ENCODE assay signal across 8 mouse cellular contexts in the genomic region with DNA sequence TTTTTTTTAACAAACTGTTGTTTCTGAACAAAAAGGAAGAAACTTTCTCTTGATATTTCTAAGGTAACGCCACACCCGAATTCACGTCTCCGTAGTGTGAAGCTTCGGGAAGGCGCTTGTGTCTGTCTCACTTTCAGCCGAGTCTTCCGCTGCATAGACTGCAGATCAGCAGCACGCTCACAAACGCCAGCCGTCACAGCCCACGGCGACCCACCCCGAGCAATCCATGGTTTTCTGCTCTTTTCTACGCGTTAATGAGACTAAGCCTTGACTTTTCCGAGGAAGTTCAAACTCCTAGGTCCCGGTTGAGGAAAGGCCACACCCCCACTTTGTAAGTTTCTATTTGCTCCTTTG. TPM values are rescaled to one million over a fixed set of nuclear protein-coding genes. Genes with fewer than 3 reads are reported as not detected.
DNase-seq lines count a peak whose midpoint lies in the region; ATAC-seq and TF ChIP-seq lines count a peak whose summit lies in the region.

No protein-coding gene starts in this region.

- H3K9ac ChIP-seq in heart, embryonic 12.5 days: peak overlapping the region; percentile 76
- peak overlapping the region; percentile 69 for H3K9ac ChIP-seq in ES-Bruce4 (ENCODE audit: low read depth, poor library complexity, severe bottlenecking)
- H3K9ac ChIP-seq in forebrain, postnatal 0 days: no peak overlapping the region

- TF ChIP-seq CTCF in ES-Bruce4 (IDR thresholded peaks at IDR 0.05; ENCODE audit: low read depth, low read length): no peak
- TF ChIP-seq CTCF in forebrain, postnatal 0 days (IDR thresholded peaks at IDR 0.05; ENCODE audit: low read depth): no peak

- peak overlapping the region; percentile 67 for H3K4me3 ChIP-seq in heart, embryonic 12.5 days
- H3K4me3 ChIP-seq in ES-Bruce4 (ENCODE audit: low read depth, low read length): peak overlapping the region; percentile 85
- H3K4me3 ChIP-seq in forebrain, postnatal 0 days (ENCODE audit: low read depth, low read length): peak overlapping the region; percentile 65

- H3K4me1 ChIP-seq in heart, embryonic 12.5 days (replicated peaks): no peaks in the 10 kb centered on the region
- H3K4me1 ChIP-seq in ES-Bruce4 (ENCODE audit: control insufficient read depth, insufficient read depth, low read length): no peaks in the 10 kb centered on the region
- H3K4me1 ChIP-seq in forebrain, postnatal 0 days (ENCODE audit: insufficient read depth): no peaks in the 10 kb centered on the region; the same call in 1 of the 2 replicates

- H3K36me3 ChIP-seq in heart, embryonic 12.5 days: peaks cover 6% of the 10 kb centered on the region
- no peaks in the 10 kb centered on the region for H3K36me3 ChIP-seq in ES-Bruce4 (ENCODE audit: control insufficient read depth, insufficient read depth, low read length, poor library complexity, severe bottlenecking)
- H3K36me3 ChIP-seq in forebrain, postnatal 0 days (ENCODE audit: insufficient read depth): no peaks in the 10 kb centered on the region

- no peak for TF ChIP-seq EP300 in ES-Bruce4 (IDR thresholded peaks at IDR 0.05; ENCODE audit: insufficient read depth, low read depth, low read length)

- ATAC-seq in heart, embryonic 12.5 days (ENCODE audit: insufficient number of reproducible peaks, low FRiP score): no peak
- no peak; the same call in 1 of the 2 replicates for ATAC-seq in forebrain, postnatal 0 days
- peak; percentile 21 for ATAC-seq in megakaryocyte progenitor cell, adult 5-6 weeks (replicated peaks; ENCODE audit: poor library complexity)

- peaks cover 9% of the 10 kb centered on the region for H3K9me3 ChIP-seq in heart, embryonic 12.5 days (replicated peaks)
- peaks cover 18% of the 10 kb centered on the region for H3K9me3 ChIP-seq in ES-Bruce4 (replicated peaks; ENCODE audit: control insufficient read depth, insufficient read depth, low read length, poor library complexity, severe bottlenecking)
- H3K9me3 ChIP-seq in forebrain, postnatal 0 days (ENCODE audit: low read length): no peaks in the 10 kb centered on the region

- no peaks in the 10 kb centered on the region for H3K27me3 ChIP-seq in heart, embryonic 12.5 days (replicated peaks)
- H3K27me3 ChIP-seq in ES-Bruce4 (ENCODE audit: control insufficient read depth, insufficient read depth, low read length, poor library complexity, severe bottlenecking): no peaks in the 10 kb centered on the region
- H3K27me3 ChIP-seq in forebrain, postnatal 0 days (ENCODE audit: insufficient read depth, low read length): no peaks in the 10 kb centered on the region

- WGBS in heart, embryonic 12.5 days: under 1% methylated on average over 18 of the region's 18 CpGs
- WGBS in forebrain, postnatal 0 days: under 1% methylated on average over 18 of the region's 18 CpGs

- H3K27ac ChIP-seq in heart, embryonic 12.5 days (ENCODE audit: poor library complexity, severe bottlenecking): peak overlapping the region; percentile 58; the same call in 1 of the 2 replicates
- H3K27ac ChIP-seq in ES-Bruce4 (ENCODE audit: insufficient read depth, low read length): peak overlapping the region; percentile 51
- no peak overlapping the region for H3K27ac ChIP-seq in forebrain, postnatal 0 days (ENCODE audit: low read depth, low read length)

- no peak for DNase-seq in heart, adult 9 months (ENCODE audit: low spot score in 2 of 2)
- DNase-seq in forebrain, postnatal 0 days: no peak
- DNase-seq in urinary bladder, postnatal 4 days (ENCODE audit: low spot score in 2 of 2): no peak
- no peak for DNase-seq in Muller cell, postnatal 12 days (ENCODE audit: inconsistent ontology term)
- DNase-seq in cerebellum, adult 9-11 months: no peak

- peak overlapping the region; percentile 76 for H3K4me2 ChIP-seq in heart, embryonic 12.5 days
- H3K4me2 ChIP-seq in forebrain, postnatal 0 days (ENCODE audit: low read depth): peak overlapping the region; percentile 76

- no peak for TF ChIP-seq POLR2A in ES-Bruce4 (IDR thresholded peaks at IDR 0.05; ENCODE audit: insufficient read depth, low read length)

RNA-seq across cellular contexts. Expression of gene Mier3, which starts 44.0 kb away (rescaled TPM):
- 17.3 and 17.6 TPM in 2 replicates for polyA plus RNA-seq in heart, embryonic 12.5 days (2016; fragmentation: Nextera tagmentation; extraction: Ambion mirVana)
- 48.7 and 49.1 TPM in 2 replicates for polyA plus RNA-seq in ES-Bruce4 (2011; ENCODE audit: insufficient read depth, insufficient read length, low read depth, missing spikeins)
- total RNA-seq in forebrain, postnatal 0 days (2014; rRNA removed): 26.9 and 41.3 TPM in 2 replicates
- polyA plus RNA-seq in forebrain, postnatal 0 days (2015; fragmentation: Nextera tagmentation; extraction: Ambion mirVana): 11.0 and 15.0 TPM in 2 replicates
- 32.0 and 33.3 TPM in 2 replicates for total RNA-seq in megakaryocyte progenitor cell, adult 5-6 weeks (2015)
- 35.9 and 53.4 TPM in 2 replicates for total RNA-seq in megakaryocyte progenitor cell, adult 5-6 weeks (2017)
